Mouse (Mus musculus): ENCODE results near the gene Adcy3. TPM values are rescaled to one million over a fixed set of nuclear protein-coding genes. Genes with fewer than 3 reads are reported as not detected.

The Adcy3 gene
- total RNA-seq (2021) = 1 to 10 TPM; 1.4 to 2.1 TPM
- long read RNA-seq, experiment 1, partial matches to known transcripts = 0 of 1 reads
- long read RNA-seq, experiment 1, other reads (novel, unspliced or antisense) = 1 of 1 reads
- long read RNA-seq, experiment 2, partial matches to known transcripts = 1 of 1 reads
- long read RNA-seq, experiment 2, other reads (novel, unspliced or antisense) = 0 of 1 reads

DNA sequence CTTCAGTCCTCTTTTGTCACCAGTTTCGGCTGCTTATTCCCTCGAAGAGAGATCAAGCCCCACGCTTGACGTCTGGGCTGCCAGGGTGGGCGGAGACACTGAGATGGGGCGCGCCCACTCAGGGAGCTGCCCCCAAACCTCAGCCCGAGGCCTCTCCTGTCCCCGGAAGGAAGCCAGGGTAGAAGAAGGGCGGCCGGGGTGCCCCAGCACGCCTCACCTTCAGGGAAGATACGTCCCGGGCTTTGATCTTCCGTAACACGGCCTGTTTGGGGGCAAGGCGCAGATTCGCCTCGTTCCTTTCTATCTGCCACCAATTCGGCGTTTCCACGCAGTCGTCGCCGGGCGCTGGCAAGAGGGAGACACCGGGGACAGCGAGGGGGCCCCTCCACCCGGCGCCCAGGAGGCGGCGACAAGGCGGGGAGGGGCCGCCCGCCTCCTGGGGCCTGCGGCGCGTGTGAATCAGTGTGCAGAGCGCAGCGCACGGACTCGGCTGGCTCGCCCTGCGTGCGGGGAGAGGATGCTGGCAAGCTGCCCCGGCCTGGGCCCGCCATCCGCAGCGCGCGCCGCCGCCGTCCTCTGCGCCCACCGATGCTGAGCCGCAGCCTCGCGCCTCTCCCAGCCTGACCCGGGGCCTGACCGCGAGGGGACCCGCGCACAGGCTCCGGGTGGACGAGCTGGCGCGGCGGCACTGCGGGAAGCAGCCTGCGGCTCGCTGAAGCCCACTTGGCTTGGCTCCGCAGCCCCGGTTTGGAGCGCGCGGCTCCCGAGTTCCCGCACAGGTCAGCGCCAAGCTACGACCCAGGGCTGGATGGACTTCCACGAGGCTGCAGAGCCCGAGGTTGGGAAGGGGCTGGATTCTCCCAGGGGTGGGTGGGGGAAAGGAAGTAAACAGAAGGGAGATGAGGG is at the start of gene Adcy3:
Gene Adcy3, plus strand, starts transcription at position 163 of the 906 bp plus-strand sequence.
- DNase-seq = peak; percentile 30 to 46
- intact Hi-C loops (cut with DNase I) = no loop called here

DNA sequence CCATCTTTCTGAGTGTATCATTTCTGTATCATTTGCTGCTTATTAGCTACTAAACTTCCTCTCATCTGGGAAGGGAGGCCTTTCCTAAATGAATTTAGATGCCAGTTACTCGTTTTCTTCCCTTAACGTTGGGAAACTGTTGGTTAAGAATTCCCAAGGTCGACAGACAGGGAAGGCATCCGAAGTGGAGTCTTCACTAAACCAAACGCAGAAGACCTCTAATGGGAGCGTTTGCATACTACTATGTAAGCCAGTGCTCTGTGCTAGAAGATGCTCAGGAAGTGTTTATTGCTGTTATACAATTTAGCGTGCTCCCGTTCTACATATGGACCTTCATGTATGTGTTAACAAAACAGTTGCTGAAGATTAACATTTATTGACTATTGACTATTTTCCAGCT is 49.5 kb upstream of the Adcy3 start:
- no peak for DNase-seq
- intact Hi-C loops (cut with DNase I) = no loop called here

DNA sequence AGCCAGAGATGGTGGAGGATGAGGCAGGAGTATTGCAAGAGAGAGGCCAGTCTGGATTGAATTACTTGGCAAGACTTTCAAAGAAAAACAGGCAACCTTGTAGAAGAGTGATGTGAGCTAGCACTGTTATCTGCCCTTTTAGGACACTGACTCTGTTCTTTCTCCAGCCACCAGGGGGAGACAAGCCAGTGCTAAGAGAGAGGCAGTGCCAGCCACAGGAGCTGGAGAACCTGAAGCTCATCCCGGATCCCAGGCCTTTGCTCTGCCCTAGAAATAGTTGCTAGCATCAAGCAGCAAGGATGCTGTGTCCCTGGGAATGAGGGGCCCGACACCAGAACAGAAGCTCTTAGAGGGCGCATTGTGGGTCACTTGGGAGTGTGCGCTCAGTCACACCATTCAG is 25.5 kb upstream of the Adcy3 start:
- intact Hi-C loops (cut with DNase I) = loop anchor here (2.0 to 10.0 kb wide), 2 partner anchors 101 to 437 kb away; no protein-coding TSS in a partner anchor
- DNase-seq = peak; percentile 31 to 64

DNA sequence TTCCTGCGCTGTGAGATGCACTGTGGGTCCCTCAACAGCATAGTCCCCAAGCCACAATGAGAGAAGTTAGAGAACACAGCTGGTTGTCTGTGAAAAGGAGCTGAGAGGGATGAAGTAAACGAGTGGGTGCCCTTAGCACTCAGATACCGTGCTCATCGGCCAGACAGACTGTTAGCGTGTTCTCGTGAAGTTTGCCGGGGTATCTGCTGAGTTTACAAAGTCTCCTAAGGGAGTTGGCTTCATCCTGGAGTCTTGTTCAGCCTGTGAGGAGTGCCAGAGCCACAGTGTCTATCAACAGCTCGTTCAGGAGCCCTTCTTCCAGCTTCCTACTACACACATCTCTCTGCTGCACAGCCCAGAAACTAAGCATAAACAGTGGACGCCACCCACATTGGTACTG is 16.8 kb upstream of the Adcy3 start:
- intact Hi-C loops (cut with DNase I) = no loop called here
- no peak for DNase-seq

DNA sequence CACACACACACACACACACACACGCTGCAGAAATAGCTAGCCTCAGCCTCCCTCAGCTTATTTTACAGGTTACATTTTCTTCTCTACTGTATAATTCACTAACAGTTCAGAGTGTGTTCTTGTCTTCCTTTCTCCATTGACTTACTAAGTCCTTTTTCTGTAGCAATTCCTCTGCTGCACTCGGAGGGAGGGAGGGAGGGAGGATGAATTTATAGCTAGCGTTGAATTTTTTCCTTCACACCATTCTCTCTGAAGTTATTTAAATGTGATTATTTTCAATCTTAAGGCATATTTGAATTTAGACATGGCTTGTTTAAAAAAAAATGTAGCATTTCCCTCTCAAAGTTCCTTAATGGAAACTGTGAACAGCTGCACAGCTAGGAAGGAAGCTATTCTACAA is 15.8 kb upstream of the Adcy3 start:
- no peak for DNase-seq
- intact Hi-C loops (cut with DNase I) = no loop called here

DNA sequence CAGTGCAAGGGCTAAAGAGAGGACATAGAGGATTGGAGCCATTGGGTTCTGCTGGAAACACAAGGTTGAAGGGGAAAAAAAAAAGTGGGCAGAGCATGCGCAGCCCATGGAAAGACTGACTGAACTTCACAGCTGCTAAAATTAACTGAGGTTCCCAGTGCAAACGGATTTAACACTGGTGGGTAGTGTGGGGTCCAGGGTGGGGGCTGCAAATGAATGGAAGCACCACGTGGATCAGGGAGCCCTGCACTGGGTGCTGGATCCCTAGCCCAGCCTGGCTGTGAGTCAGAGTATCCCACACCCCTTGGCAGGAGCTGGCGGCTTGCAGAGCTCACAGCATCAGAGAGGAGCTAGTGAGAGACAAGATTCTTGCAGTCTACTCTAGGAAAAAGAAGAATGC is 15.3 kb upstream of the Adcy3 start:
- intact Hi-C loops (cut with DNase I) = no loop called here
- no peak for DNase-seq

DNA sequence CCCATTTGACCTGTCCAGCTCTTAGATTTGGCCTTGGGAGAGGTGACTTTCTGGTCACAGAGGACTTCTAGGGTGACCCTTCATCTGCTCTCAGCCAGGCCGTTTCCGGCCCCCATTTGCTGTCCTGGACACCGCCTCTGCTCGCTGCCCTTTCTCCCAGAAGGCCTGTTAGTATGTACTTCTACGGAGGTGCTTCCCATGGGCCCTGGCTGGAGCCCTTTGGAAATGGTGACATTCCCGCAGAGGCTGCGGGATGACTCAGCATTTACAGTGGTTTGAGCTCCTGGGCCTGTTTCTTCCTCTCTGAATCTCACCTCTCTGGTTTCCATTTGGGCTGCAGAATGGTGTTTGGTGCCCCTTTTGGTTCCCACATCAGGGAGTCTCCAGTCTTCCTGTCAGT is 5.6 kb upstream of the Adcy3 start:
- no peak for DNase-seq
- intact Hi-C loops (cut with DNase I) = no loop called here

DNA sequence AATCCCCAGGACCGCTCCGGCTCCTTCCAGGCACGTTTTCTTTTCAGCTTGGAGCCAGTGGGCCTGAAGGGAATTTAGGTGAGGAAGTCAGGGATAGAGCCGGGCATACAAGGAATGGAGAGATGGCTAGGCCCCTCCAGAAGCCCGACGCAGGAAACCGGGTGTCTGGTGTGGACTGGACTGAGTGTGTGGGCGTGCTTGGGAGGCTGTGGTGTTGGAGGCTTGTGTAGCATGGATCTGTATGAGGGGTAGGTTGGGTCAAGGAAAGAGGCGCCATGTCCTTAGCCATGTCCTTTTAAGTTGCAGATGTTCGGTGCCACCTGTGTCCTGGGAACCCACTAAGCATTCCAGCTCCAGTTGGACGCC is 927 bp downstream of the Adcy3 start:
- no peak for DNase-seq
- intact Hi-C loops (cut with DNase I) = no loop called here

DNA sequence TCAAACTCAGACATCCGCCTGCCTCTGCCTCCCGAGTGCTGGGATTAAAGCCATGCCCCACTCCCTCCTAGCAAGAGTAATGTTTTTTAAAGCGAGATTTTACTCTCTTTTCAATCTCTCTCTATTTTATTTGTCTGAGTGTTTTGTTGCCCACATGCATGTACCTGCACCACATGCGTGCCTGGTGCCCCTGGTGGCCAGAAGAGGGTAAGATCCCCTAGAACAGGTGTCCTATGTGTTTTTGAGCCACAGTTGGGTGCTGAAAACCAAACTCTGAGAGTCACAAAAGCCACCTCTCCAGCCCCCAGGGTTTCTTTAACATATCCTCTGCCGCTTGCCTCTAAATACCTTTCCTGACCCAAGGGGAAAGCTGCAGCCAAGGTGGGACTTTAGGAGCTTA is 10.3 kb downstream of the Adcy3 start:
- DNase-seq = no peak
- intact Hi-C loops (cut with DNase I) = no loop called here

DNA sequence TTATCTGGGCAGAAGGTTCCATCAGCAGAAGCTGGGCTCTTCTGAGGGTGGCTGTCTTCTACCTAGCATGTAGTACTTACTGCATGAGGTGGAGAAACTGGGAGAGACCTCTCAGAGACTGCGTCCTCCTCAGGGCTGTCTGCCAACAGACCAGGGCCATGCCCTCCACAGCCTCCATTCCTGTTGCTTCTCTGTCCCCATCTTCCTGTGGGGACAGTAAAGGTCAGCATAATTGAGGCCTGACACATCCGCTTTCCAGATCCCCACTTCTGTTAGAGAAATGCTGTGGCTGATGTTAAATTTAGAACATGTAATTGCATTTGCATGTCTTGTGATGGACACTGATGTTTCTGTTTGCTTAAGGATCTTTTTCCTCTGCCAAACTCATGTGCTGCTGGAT is 18.0 kb downstream of the Adcy3 start:
- DNase-seq = no peak
- intact Hi-C loops (cut with DNase I) = no loop called here

DNA sequence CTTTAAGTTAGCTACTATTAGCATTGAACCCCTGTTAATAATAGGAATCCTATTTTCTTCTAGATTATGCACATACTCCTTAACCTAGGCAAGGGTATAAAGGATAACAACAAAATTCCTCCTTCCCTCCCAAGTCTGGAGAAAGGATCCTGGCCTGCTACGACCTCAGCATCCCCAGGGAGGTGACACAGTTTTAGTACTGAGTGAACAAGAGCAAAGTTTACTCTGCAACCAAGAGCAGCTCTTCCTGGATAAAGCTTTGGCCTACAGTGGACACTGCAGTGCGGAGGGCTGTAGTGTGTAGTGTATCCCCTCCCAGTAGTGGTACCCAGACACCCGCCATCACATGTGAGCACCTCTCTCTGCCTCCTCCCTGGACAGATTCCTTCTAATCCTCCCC is 19.1 kb downstream of the Adcy3 start:
- DNase-seq = peak in 1 of 2 experiments; percentile 31
- intact Hi-C loops (cut with DNase I) = no loop called here

DNA sequence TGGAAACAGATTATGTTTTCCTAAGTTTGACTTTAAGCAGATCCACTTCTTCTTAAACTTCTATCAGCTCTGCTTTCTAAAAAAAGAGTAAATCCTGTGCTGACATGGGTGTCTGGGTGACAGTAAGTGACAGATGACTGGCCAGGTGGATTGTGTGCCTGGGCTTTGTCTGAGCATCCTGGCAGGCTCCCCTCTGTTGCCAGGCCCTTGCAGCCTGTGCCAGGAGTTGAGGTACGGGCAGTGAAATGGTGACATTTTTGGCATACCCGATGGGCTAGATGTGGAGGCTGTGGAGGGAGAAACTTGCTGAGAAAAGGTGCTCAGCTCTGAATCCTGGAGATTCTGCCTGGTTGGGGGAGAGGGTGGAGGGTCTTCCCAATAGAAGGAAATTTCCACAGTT is 24.6 kb downstream of the Adcy3 start:
- no peak for DNase-seq
- intact Hi-C loops (cut with DNase I) = no loop called here

DNA sequence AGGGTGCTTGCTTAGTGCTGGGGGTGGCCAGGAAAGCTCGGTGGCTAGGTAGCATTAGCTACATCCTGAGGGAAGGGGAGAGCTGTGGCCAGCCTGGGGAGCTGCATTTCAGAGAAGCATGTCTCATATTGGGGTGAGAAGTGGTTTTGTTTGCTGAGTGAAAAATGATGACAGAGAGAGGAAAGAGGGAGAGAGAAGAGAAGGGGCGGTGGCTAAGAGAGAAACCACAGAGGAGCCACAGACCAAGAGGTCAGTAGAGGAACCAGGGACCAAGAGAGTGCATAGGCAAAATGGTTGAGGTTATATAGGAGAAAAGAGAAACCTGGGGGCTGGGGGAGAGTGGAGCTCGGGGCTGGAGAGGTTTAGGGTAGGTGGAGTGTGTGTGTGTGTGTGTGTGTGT is 25.3 kb downstream of the Adcy3 start:
- DNase-seq = no peak
- intact Hi-C loops (cut with DNase I) = no loop called here

DNA sequence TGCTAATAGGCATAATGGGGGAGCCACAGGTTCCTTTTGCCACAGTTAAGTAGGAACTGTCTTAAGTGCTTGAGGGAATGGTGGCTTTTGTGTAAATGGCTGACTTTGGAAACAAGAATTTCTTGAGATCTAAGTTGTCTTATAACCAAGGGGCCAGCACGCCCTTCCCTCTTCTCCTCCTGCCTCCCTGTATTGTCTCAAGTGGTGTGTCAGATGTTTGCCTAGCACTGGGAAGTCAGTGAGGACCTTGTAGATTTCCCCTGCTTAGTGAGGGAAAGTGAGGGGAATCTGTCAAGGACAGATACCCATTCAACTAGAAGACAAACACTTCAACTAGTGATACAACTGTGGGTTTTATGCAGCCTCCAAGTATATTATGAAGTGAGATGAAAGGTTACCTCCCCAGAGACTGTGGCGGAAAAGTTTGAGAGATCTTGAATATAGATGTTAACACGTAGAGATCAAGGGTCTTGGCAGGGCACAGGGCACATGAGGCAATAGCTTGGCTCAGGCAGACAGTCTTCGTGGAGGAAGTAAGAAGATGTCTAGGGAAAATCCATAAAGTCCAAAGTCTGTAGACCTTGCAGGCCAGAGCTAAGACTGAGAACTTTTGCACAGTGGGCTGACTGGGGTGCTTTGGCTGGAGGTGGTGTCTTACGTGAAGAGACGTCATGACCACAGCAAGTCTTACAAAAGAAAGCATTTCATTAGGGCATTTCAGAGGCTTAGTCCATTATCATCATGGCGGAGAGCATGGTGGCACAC is 26.1 kb downstream of the Adcy3 start:
- intact Hi-C loops (cut with DNase I) = no loop called here

DNA sequence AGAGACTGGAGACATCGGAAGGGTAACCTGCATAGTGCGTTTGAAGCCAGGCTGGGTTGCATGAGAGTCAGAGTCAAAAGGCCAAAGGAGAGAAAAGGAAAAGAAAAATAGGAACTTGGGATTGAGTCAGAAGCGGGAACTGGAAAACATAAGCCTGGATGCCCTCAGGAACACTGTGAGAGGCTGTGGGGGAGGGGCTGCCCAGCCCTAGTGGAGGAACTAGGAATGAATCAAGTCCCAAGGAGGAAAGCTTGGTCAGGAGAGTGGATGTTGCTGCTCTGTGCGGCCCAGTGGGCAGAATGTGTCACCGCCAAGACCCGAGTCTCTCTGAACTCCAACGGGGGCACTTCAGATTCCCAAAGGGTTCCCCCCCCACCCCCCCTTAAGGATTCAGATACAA is 27.4 kb downstream of the Adcy3 start:
- intact Hi-C loops (cut with DNase I) = no loop called here
- DNase-seq = no peak

More for the DNA sequence above, 26.1 kb downstream of the Adcy3 start:
- no peak for DNase-seq

DNA sequence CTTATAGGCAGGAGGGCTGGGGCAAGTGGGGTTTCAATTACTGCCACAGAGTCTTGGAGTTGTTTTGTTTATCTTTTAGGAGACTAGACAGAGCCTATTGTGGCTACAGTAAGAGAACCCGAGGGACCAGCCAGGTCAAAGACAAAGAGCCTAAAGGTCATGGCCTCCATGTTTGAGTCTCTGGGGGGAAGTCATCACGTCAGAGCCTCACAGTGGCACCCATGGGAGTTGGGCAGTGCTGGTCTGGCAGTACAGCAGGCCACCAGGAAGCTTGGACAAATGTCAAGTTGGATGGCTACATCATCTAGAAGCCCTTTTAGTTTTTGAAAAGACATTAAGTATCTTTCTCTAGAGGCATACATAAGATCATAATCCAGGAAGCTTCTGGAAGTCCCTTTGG is 30.0 kb downstream of the Adcy3 start:
- DNase-seq = no peak
- intact Hi-C loops (cut with DNase I) = no loop called here

DNA sequence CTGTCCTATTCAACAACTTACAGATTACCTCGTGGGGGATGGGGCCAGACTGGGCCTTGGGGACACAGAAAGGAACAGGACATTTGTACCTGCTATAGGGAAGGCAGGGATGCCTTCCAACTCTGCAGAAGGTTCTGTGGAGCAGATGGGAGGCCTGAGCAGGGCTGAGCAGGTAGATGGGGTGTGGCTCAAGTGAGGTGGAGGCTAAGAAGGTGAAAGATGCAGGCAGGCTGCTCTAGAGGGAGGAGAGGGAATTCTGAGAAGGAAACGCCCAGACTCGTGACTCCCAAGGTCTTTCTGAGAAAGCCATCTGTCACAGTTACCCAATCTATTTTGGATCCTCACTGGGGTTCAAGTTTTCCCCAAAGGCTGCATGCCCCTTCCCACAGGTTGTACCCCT is 34.1 kb downstream of the Adcy3 start:
- no peak for DNase-seq

DNA sequence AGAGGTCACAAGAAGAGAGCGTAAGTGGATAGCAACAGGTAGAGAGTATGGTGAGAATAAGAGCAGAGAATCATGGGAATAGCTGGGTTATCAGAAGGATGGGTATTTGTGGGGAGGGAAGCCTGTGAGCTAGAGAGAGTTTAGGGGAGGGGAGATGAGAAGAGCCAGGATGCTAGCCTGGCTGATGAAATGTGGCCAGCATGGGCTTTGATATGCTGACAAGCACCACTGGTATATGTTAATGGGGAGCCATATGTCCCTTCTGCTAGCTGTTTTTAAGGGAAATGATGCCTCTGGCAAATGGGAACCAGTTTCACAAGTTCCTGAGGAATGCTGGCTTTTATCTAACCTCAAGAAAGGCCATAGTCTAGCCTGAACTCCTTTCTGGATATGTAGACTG is 36.2 kb downstream of the Adcy3 start:
- DNase-seq = no peak
- intact Hi-C loops (cut with DNase I) = no loop called here

More for the DNA sequence above, 34.1 kb downstream of the Adcy3 start:
- intact Hi-C loops (cut with DNase I) = no loop called here

DNA sequence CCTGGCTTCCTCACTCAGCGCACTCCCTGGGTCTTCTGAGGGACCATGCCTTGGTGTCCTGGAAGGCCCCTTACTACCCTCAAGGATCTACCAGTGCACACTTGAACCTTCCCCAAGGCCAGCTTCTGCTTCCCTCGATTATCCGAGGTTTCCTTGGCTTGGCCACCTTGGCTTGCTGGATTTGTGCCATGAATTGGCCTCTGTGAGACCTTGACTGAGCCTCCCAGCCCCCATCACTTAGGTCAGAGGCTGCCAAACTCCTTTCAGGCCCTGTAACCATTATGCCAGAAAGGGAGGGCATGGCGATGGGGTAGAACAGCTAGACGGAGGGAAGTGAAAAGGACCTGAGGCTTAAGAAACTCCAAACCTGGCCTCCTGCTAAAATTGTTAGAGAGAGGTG is 36.7 kb downstream of the Adcy3 start:
- no peak for DNase-seq
- intact Hi-C loops (cut with DNase I) = no loop called here

DNA sequence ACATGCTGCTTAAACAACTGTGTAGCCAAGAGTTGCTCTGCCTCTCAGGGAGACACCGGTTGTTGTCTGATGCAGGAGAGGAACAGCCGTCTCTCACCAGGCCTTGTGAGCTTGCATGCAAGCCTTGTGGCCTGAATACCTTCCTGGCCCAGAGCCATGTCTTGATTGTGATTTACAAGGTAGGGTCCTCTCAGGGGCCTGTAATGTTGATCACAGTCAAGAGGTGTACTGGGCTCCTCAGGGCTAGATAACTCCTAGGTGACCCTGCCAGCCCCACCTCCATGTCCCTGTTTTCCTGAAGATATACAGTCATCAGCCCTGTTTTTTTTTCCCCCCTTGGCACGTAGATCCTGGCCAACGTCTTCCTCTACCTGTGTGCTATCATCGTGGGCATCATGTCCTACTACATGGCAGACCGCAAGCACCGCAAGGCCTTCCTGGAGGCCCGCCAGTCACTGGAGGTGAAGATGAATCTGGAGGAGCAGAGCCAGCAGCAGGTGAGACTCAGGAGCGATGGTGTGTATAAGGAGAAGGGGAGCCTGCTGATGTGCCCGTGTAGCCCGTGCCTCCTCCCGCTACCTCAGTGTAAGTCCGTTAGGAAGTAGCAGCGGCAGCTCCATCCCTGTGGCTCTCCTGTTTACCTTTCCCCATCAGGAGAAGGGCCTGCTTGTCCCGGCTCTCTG is 40.3 kb downstream of the Adcy3 start:
- DNase-seq = no peak
- intact Hi-C loops (cut with DNase I) = no loop called here

DNA sequence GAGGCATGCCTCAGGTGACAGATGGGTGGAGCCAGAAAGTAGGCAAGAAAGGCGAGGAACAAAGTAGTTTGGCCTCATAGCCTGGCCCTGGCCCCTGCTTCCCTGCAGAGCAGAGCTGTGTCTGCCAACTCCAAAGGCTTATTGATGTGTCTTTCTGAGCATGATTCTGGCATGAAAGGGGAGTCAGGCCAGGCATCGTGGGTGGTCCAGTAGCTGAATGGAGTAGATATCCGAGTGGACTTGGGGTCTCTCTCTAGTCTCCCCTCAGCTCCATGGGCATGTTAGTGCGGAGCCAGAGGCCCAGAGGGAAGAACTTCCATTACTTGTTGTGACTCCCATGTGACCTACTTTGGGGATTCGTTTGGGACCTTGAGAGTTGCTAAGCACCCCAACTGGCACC is 45.9 kb downstream of the Adcy3 start:
- no peak for DNase-seq
- intact Hi-C loops (cut with DNase I) = no loop called here

Measured in gastrocnemius, postnatal 36 days (tissue).